Mouse (Mus musculus) brain, adult 2 months (tissue): ENCODE results near the gene Zcchc9.

Source experiments
- DNase-seq: peaks from one replicate; pipeline ENCODE4 v3.0.0; 2011; ENCODE audit warnings: low read depth, low spot score

Gene Zcchc9

GRCm38 (mm10) chr13:91761654-91762445 lies 45.7 kb downstream of the Zcchc9 start:
- DNase-seq: no peak

- DNase-seq: no peak
Observed at GRCm38 (mm10) chr13:91760302-91761050, 47.0 kb downstream of the Zcchc9 start.

- no peak for DNase-seq
Observed at GRCm38 (mm10) chr13:91759791-91760190, 47.7 kb downstream of the Zcchc9 start.

- peak; percentile 25 for DNase-seq
Observed at GRCm38 (mm10) chr13:91758316-91759048, 49.0 kb downstream of the Zcchc9 start.

GRCm38 (mm10) chr13:91756230-91756629 lies 51.3 kb downstream of the Zcchc9 start:
- peak; percentile 20 for DNase-seq

- DNase-seq: no peak
Observed at GRCm38 (mm10) chr13:91754762-91755161, 52.7 kb downstream of the Zcchc9 start.

GRCm38 (mm10) chr13:91753724-91754123 lies 53.8 kb downstream of the Zcchc9 start:
- peak; percentile 58 for DNase-seq

GRCm38 (mm10) chr13:91749981-91750380 lies 57.5 kb downstream of the Zcchc9 start:
- no peak for DNase-seq

GRCm38 (mm10) chr13:91748401-91748800 lies 59.1 kb downstream of the Zcchc9 start:
- DNase-seq: no peak
